Comparison of ENCODE assay signal across 8 mouse cellular contexts in the genomic region with DNA sequence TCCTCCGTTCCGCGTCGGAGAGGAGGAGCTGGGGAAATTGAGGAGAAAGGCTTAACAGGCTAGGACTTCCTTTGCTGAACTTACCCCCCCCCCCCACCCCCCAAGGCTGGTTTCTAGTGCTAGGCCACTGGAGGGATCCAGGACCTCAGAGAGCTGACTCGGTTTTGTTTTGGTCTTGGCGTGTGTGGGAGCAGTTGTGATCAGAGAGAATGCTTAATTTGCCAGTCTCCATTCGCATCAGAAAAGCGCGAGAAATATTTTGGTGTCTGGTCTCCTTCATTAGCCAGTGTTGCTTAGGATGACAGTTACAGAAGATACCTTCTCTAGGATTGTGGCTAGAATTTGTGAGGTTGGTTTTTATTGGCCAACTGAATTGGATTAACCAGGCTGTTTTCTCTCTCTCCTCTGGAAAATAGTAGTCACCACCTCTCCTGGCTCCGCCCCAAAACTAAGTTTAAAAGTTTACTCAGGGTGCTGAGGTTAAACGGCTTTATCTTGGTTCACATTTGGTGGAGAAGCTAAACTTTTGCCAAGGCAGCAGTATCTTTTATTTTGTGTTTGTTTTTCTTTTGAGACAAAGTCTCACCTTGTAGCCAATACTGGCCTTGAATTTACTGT. TPM values are rescaled to one million over a fixed set of nuclear protein-coding genes. Genes with fewer than 3 reads are reported as not detected.
DNase-seq lines count a peak whose midpoint lies in the region; ATAC-seq and TF ChIP-seq lines count a peak whose summit lies in the region.

No protein-coding gene starts in this region.

- H3K27ac ChIP-seq in bone marrow, adult 2 months (ENCODE audit: control insufficient read depth, insufficient read depth, low read depth, low read length, poor library complexity), result peak overlapping the region; percentile 95
- H3K27ac ChIP-seq in kidney, adult 2 months (ENCODE audit: insufficient read depth, low read depth, low read length), result peak overlapping the region; percentile 92
- peak overlapping the region; percentile 99 for H3K27ac ChIP-seq in lung, embryonic 16.5 days (ENCODE audit: low read length)

- H3K4me3 ChIP-seq in bone marrow, adult 2 months (replicated peaks; ENCODE audit: control insufficient read depth, low read depth, low read length), result peak overlapping the region; percentile 95
- peak overlapping the region; percentile 68 for H3K4me3 ChIP-seq in kidney, adult 2 months (ENCODE audit: insufficient read depth, low read depth, low read length)
- peak overlapping the region; percentile 99 for H3K4me3 ChIP-seq in lung, embryonic 16.5 days (ENCODE audit: low read length)

- no peaks in the 10 kb centered on the region for H3K4me1 ChIP-seq in bone marrow, adult 2 months (ENCODE audit: control insufficient read depth, insufficient read depth, low read length)
- H3K4me1 ChIP-seq in kidney, adult 2 months (ENCODE audit: control insufficient read depth, insufficient read depth, low read length), result peaks cover 5% of the 10 kb centered on the region; the same call in 1 of the 2 replicates
- H3K4me1 ChIP-seq in lung, embryonic 16.5 days (replicated peaks; ENCODE audit: control insufficient read depth, insufficient read depth, low read length), result peaks cover 15% of the 10 kb centered on the region; the same call in 1 of the 2 replicates

- no peaks in the 10 kb centered on the region for H3K27me3 ChIP-seq in kidney, adult 2 months (replicated peaks; ENCODE audit: control insufficient read depth, insufficient read depth, low read length)
- H3K27me3 ChIP-seq in lung, embryonic 16.5 days (ENCODE audit: control insufficient read depth, insufficient read depth, low read depth, low read length), result no peaks in the 10 kb centered on the region
- no peaks in the 10 kb centered on the region for H3K27me3 ChIP-seq in splenic B cell, adult 2 months (ENCODE audit: control insufficient read depth, insufficient read depth, low read length, poor library complexity, severe bottlenecking)

- peak overlapping the region; percentile 99 for H3K9ac ChIP-seq in lung, embryonic 16.5 days (ENCODE audit: low read length)

- H3K4me2 ChIP-seq in lung, embryonic 16.5 days (ENCODE audit: low read depth, low read length), result peak overlapping the region; percentile 71

- no peaks in the 10 kb centered on the region for H3K9me3 ChIP-seq in lung, embryonic 16.5 days (ENCODE audit: control insufficient read depth, low read length)

- H3K36me3 ChIP-seq in kidney, adult 2 months (ENCODE audit: control insufficient read depth, insufficient read depth, low read length), result no peaks in the 10 kb centered on the region
- peaks cover 12% of the 10 kb centered on the region for H3K36me3 ChIP-seq in lung, embryonic 16.5 days (ENCODE audit: control insufficient read depth, insufficient read depth, low read length)
- H3K36me3 ChIP-seq in splenic B cell, adult 2 months (ENCODE audit: control insufficient read depth, insufficient read depth, low read length, poor library complexity, severe bottlenecking), result no peaks in the 10 kb centered on the region; the same call in none of the 2 replicates

- no peak for TF ChIP-seq CTCF in bone marrow, adult 2 months (IDR thresholded peaks at IDR 0.05; ENCODE audit: control insufficient read depth, insufficient read depth, low read length)
- no peak for TF ChIP-seq CTCF in kidney, adult 2 months (conservative IDR thresholded peaks at IDR 0.05; ENCODE audit: insufficient read depth, insufficient read length, low read depth, low read length)

- peak; percentile 71 to 76 for DNase-seq in heart, adult 18-20 months
- DNase-seq in heart, adult 11 months, result no peak
- DNase-seq in heart, adult 8-10 months (ENCODE audit: low spot score), result peak; percentile 57
- peak; percentile 94 for DNase-seq in kidney, adult 2 months
- peak; percentile 49 for DNase-seq in splenic B cell, adult 2 months (ENCODE audit: low read depth, low spot score)
- no peak for DNase-seq in left cerebral cortex, adult 9 months (ENCODE audit: low spot score in 2 of 2)

- no peak for TF ChIP-seq POLR2A in bone marrow, adult 2 months (IDR thresholded peaks at IDR 0.05; ENCODE audit: borderline replicate concordance, control insufficient read depth, low read depth, low read length)
- TF ChIP-seq POLR2A in kidney, adult 2 months (IDR thresholded peaks at IDR 0.05; ENCODE audit: low read depth, low read length), result no peak

- ATAC-seq in lung, embryonic 16.5 days (ENCODE audit: low read depth), result no peak; the same call in 1 of the 2 replicates

- WGBS in bone marrow, adult 2 months, result under 1% methylated on average over 11 of the region's 11 CpGs
- 2% methylated on average over 11 of the region's 11 CpGs for WGBS in kidney, adult 2 months
- 3% methylated on average over 11 of the region's 11 CpGs for WGBS in lung, embryonic 16.5 days

RNA-seq across cellular contexts. Expression of gene Srr, which starts 0.7 kb away (rescaled TPM):
- 10 to 100 TPM; 25.5 to 26.8 TPM for total RNA-seq in heart, adult 18-20 months (2021)
- polyA plus RNA-seq in bone marrow, adult 2 months (2011; ENCODE audit: insufficient read depth, insufficient read length, low replicate concordance, missing spikeins), result 5.3 and 5.5 TPM in 2 replicates
- 10 to 100 TPM; 26.5 to 31.3 (median 29.1) TPM for total RNA-seq in heart, adult 8-10 months (2022)
- 49.7 and 52.0 TPM in 2 replicates for polyA plus RNA-seq in kidney, adult 2 months (2012; rRNA removed)
- 20.7 and 21.4 TPM in 2 replicates for polyA plus RNA-seq in lung, embryonic 16.5 days (2015; fragmentation: Nextera tagmentation; extraction: Ambion mirVana)

RNA-seq across cellular contexts. Expression of gene Smg6, which starts 0.9 kb away (rescaled TPM):
- total RNA-seq in heart, adult 18-20 months (2021), result 10 to 100 TPM; 17.1 to 20.5 TPM
- 23.6 and 26.4 TPM in 2 replicates for polyA plus RNA-seq in bone marrow, adult 2 months (2011; ENCODE audit: insufficient read depth, insufficient read length, low replicate concordance, missing spikeins)
- 10 to 100 TPM; 16.7 to 22.8 (median 20.2) TPM for total RNA-seq in heart, adult 8-10 months (2022)
- 35.2 and 40.1 TPM in 2 replicates for polyA plus RNA-seq in kidney, adult 2 months (2012; rRNA removed)
- 15.6 and 17.0 TPM in 2 replicates for polyA plus RNA-seq in lung, embryonic 16.5 days (2015; fragmentation: Nextera tagmentation; extraction: Ambion mirVana)

RNA-seq across cellular contexts. Expression of gene Tsr1, which starts 28.6 kb away (rescaled TPM):
- 10 to 100 TPM; 18.4 to 20.4 TPM for total RNA-seq in heart, adult 18-20 months (2021)
- polyA plus RNA-seq in bone marrow, adult 2 months (2011; ENCODE audit: insufficient read depth, insufficient read length, low replicate concordance, missing spikeins), result 10.7 and 21.4 TPM in 2 replicates
- 10 to 100 TPM; 17.5 to 19.3 (median 17.8) TPM for total RNA-seq in heart, adult 8-10 months (2022)
- 6.3 and 6.6 TPM in 2 replicates for polyA plus RNA-seq in kidney, adult 2 months (2012; rRNA removed)
- 32.3 and 34.3 TPM in 2 replicates for polyA plus RNA-seq in lung, embryonic 16.5 days (2015; fragmentation: Nextera tagmentation; extraction: Ambion mirVana)

RNA-seq across cellular contexts. Expression of gene Sgsm2, which starts 29.6 kb away (rescaled TPM):
- 1 to 10 TPM; 5.3 to 5.7 TPM for total RNA-seq in heart, adult 18-20 months (2021)
- polyA plus RNA-seq in bone marrow, adult 2 months (2011; ENCODE audit: insufficient read depth, insufficient read length, low replicate concordance, missing spikeins), result 1.9 and 4.8 TPM in 2 replicates
- 1 to 10 TPM; 5.3 to 6.4 (median 5.8) TPM for total RNA-seq in heart, adult 8-10 months (2022)
- 27.5 and 31.0 TPM in 2 replicates for polyA plus RNA-seq in kidney, adult 2 months (2012; rRNA removed)
- 3.4 and 4.2 TPM in 2 replicates for polyA plus RNA-seq in lung, embryonic 16.5 days (2015; fragmentation: Nextera tagmentation; extraction: Ambion mirVana)

Comparison
In these comparisons a context has a peak if more than half of its experiments do, and no peak if none do; other contexts are left out.
1. DNase-seq: peak in heart, adult 18-20 months (2 of 2), heart, adult 8-10 months (single experiment), kidney, adult 2 months (single experiment) and splenic B cell, adult 2 months (single experiment); none in heart, adult 11 months (single experiment) and left cerebral cortex, adult 9 months (0 of 2).
2. Peak in every context shown above with its lines, with median percentiles within 50 percentile points of each other: H3K27ac ChIP-seq and H3K4me3 ChIP-seq.